Mouse (Mus musculus): Measurements from ENCODE around the gene Slc9a8.

The Slc9a8 gene

DNA sequence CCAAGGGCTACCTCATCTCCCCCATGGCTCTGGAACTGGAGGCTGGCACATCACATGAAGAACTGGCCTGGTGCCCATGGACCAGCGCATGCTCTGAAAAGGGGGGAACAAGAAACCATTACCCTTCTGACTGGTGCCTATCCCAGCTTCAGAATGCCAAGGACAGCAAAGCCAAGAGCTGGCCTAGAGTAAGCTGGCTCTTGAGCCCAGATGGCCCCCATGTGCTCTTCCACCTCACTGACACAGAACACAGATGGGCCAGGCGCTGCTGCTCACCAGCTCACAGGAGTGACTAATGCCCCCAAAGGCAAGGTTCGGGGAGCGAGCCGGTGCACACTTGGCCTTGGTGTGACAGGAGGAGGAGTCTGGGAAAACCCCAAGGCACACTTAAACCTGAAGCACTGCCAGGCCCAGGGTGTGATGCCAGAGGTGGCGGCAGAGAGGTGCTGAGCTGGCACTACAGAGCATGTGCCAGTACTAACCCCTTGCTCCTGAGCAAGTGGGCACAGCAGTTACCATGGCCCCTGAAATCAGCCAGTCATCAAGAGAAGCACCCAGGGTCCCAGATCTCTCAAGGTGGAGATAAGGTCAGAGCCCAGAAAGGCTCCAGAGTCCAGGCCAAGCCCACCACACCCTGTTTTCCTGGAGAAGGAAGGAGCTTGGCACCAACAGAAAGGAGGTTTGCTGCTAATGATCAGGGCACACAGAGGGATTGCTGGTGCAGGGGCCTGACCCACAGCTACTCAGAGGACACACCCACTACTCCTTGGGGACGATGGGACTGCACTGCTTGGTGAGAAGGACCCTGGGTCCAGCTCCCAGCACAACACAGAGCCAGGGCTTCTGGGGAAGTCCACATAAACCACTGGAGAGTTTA is 64.2 kb downstream of the Slc9a8 start:
- no peak for DNase-seq

DNA sequence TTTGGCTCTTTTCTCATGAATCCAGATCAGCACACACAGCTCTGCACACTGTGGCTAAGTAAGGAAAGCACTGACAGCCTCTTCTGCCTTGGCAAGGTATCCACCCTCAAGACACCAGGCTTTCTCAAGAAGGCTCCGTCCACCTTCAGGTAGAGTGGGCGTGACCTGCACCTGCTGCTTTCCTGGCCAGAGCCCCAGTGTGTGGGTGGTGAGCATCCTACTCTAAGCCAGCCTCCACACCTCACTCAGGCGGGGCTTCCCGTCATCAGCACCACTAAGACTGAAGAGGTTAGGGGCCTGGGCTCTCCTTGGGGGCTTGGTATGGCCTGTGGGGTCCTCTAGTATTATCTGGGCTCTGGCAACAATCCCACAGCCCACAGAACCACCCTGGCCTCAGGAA is 65.1 kb downstream of the Slc9a8 start:
- no peak for DNase-seq

DNA sequence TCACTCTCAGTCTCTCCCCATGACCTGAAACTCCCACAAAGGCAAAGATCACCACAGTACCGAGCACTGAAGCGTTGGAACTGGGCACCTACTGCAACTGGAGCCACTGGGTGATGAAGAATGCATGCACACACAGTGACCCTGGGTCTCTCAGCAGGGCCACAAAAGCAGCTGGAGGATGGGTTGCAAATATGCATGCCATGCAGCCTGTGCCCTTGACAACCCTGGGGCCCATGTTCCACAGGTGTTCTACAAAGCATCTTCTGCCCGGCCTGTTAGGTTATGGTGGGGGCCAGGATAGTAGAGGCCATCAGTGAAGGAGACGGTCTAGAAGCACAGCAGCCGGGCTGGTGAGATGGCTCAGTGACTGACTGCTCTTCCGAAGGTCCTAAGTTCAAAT is 66.0 kb downstream of the Slc9a8 start:
- DNase-seq = no peak

DNA sequence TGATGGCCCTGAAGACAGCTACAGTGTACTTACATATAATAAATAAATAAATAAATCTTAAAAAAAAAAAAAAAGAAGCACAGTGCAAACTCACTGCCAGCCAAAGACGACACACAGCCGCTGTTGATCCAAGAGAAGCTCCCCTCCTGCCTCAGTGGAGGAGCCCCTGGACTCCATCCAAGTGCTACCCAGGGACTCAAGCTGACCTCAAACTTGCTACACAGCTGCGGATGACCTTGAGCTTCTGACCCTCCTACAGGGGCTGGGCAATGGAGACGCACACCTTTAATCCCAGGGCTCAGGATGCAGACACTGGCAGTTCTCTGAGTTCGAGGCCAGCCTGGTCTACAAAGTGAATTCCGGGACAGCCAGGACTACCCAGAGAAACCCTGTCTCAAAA is 66.5 kb downstream of the Slc9a8 start:
- no peak for DNase-seq

DNA sequence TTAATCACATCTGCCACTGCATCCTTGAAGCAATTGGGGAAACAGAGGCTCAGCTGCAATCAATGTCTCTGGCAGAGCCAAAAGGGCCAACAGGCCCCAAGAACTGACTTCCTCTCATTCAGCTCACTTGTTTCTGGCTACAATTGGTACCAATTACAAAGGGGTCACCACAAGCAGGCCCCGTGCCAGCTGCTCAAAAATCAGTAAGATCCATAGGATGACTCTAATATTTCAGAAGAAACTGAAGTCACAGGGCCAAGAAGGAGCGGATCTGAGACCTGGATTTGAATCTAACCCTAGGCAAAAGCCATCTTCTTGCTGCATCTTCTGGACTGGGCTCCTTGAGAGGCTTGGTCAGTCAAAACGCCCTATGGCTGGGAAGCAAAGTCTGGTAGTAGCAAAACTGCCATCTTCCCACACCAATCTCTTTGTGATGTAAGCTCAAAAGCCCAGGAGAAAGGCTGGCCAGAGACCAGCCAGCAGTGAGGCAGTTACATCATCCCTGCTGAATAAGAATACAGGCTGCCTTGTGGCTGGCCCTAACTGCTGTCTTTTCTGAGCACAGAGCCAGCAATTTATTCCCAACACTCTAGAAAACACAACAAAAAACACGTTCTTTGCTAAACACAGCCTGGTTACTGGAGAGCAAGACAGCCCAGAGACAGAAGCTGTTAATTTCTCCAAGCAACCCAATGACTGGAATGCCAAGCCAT is 69.5 kb downstream of the Slc9a8 start:
- no peak for DNase-seq

DNA sequence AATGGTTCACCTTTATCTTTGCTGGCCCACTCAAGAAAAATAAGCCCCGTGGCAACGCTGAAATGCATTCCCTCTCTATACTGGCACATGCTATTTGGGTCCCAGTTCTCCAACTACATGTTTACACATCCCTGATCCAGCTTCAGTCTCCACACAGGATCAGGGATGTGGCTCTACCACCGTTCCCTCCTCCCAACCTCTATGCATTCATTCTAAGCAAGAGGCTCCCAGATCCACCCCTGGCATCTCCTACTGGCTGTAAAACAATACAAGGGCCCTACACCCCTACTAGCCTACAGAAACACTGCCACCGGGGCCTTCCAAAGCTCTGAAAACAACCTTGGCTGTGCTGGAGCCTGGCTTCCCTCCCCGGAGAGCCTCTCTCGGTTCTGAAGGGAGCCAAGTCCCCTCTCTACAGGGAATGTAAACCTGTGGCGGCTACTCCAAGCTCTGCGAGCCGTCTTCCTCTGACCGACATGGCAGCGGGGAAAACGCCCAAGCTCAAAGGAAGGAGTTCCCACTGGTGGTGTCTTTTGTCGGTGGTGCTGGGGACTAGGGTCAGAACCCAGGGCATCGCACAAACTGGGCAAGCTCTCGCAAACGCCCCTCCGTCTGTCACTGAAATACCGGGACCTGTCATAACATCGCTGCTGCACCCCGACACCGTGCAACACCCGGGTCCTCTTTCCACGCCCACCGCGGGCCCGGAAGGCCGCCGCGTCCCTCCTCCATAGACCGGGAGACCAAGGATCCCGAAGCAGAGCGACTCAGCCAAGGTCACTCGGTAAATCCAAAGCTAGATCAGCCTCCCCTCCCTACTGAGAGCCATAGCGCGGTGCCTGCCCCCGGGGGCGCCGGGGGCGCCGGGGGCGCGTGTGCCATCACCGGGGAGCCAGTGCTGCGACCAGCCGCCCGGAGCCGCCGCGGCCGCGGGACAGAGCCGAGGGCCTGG is 70.5 kb downstream of the Slc9a8 start, which contains the start of gene Rnf114:
Gene Rnf114 (plus strand): TSS at position 889 of the 952 bp plus-strand sequence.
- DNase-seq = no peak

DNA sequence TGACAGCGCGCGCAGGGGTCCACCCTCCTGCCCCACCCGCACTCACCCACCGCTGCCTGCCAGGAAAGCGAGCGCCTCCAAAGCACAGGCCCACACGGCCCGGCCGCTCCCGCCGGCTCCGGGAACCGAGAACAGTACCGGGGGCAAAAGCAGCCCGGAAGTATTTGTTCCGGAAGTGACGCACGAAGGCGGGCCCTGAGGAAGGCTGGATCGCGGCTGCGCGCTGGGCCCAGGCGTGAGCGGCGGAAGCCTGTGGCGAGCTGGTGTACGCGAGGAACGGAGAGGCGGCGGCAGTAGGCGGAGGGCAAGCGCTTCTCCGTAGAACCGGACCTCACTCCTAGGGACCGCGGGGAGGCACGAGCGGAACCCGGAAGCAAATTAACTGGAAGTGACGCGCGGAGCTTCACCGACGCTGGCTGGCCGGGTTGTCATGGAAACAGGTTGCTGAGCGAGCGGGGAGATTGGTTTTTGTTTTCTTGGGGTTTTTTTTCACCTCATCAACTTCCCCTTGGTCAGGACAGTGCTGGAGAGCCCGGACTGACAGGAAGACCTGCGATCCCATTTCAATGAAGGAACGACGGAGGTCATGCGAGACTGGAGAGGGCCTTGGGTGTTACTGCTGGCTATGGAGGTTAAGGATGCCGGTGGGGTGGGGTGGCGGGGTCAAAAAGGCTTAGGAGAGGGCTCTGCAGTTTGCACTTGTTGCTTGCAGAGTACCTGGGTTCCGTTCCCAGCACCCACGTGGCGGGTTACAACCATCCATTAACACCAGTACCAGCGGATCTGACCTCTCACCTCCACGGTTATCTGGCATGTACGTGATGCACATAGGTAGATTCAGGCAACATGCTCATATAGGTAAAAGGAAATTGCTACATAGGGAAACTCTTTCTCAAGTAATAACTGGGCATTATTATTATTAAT is 71.5 kb downstream of the Slc9a8 start, which contains the start of gene Spata2:
Gene Spata2 (minus strand): TSS at position 175 of the 924 bp plus-strand sequence.
- peak; percentile 94 for DNase-seq

DNA sequence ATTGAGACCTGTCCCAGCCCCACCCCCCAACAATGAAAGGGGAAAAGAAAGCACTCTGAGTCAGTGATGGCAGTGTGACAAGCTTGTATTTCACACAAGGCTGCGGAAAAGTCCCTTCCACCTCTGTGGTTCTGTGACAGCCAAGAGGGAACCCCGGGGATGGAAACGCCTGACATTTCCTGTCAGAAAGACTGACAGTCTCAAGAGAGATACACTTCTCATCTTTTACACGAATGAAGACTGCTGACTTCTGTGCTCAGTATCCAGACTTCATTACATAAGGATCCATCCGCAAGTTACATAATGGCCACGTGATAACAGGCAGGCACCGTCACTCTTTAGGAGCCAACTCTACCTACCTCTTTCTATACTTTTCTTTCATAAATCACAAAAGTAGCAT is 74.9 kb downstream of the Slc9a8 start:
- DNase-seq = no peak

DNA sequence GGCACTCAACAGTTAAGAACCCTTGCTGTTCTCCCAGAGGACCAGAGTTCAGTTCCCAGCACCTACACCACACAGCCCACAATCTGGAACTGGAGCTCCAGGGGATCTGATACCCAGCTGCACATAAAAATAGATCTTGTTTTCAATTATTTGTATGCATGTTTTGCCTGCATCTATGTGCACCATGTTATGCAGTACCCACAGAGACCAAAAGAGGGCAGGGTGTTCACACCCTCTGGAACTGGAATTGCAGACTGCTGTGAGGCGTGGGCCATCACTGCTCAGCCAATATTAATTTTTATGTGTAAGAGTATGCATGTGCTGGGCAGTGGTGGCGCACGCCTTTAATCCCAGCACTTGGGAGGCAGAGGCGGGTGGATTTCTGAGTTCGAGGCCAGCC is 75.8 kb downstream of the Slc9a8 start:
- peak; percentile 77 for DNase-seq

DNA sequence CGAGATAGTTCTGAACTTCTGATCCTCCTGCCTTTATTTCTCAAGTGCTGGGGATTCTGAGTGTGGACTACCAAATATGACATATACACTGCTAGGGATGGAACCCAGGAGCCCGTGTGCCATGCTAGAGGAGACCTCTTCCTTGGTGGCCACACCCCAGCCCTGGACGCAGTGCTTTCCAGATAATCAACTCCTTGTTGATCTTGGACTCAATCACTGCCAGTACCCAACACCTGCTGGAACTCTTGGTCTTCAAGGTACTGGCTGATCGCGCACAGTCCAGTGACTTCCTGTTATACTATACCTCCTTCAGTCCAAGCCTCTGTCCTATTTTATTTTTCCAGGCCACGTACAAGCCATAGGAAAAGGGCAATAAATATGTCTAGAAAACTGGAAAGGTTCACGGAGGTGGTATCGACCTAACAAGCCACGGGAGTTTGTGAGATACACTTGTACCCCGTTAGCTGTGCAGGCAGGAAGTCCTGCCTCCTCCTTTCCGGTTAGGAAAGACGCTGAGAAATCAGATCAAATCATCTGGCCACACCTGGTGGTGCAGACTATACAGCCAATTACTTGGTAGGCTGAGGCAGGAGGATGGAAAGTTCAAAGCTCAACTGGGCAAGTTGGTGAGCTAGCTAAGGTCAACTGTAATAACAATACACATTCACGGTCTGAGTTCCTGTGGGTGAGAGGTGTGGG is 81.2 kb downstream of the Slc9a8 start:
- no peak for DNase-seq

DNA sequence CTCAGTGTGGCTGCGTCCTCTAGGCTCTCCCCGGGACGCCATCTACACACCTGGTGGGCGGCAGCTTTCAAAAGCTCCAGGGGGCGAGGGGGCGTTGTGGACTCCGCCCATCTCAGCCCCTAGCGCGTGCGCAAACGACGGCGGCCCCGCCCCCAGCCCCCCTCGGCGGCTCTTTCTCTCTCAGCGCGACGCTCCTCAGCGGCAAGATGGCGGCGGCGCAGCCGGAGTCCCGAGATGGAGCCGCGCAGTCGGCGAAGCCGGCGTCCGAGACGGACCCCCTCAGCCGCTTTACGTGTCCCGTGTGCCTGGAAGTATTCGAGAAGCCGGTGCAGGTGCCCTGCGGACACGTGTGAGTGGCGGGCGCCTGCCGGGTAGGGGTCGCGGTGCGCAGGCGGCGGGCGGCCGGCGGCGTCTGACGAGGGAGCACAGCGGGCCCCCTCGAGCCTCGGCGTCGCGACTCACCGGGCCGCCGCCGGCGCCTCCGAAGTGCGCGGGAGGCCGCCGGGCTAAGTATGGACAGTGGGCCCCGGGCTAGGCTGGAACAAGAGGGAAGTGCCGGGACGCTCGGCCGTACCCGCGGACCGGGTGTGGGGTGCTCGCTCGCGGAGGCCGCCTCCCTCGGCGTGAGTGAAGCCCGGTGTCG is 81.9 kb downstream of the Slc9a8 start:
- peak; percentile 93 for DNase-seq

DNA sequence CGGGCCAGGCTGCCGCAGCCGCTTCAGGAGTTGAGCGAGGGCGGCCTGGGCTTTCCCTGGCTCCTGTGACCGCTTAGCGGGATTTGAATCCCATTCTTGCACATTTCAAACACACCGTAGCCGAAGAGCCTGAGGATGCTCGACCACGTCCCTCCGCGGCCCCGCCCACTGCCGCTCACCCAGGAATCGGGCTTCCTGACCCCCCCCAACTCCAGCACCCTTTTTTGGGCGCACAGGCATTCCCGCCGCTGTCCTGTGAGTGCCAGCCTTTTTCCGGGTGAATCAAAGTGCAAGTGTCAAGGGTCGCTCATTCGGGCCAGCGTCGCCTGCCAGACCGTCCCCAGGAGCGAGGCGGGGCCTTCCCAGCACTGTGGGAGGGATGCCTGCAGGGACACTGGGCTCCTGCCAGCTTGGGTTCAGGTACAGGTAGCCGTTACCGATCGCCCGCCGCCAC is 82.4 kb downstream of the Slc9a8 start:
- DNase-seq = peak; percentile 72

DNA sequence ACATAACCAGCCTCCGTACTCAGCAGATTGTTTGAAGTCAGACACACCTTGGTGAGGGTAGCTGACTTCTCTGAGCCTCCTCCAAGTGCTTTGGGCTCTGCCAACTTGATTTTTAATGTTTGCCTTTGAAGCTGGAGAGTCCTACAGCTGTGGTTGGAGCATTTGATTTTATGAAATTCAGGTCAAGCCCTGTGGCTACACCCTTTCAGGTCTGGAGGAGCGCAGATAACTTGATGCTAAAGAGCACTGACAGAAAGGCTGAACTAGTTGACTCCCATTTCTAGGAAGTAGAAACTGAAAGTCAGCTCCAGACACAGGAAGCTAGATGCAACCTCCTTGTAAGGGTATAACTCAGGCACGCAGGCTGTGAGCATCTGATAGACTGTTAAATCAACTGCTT is 83.6 kb downstream of the Slc9a8 start:
- peak; percentile 50 for DNase-seq

DNA sequence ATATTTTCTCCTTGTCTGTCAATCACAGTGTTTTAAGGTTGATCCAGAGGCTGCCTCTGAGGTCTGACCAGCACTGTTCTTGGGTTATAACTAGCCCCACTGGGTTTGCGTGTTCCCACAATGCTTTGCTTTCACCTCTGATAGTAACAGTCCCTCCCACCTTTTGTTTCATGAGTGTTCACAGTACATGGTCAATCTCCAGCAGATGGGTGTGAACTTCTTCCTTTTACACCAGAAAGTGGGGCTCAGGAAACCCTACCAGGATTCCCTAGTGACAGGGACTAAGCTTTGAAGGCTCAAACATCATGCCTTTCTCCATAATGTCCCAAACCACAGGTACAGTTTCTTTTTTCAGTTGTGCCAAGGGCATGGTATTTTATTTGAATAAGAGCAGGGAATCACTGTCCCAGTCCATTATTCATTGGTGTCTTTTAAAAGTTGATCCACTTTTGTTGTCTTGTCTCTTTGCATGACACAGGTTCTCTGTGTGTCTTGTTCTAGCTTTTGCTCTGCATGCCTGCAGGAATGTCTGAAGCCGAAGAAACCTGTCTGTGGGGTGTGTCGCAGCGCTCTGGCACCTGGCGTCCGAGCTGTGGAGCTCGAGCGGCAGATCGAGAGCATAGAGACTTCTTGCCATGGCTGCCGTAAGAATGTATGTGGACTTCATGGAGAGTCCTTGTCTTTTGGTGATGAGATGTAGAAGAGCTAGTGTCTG is 85.2 kb downstream of the Slc9a8 start:
- no peak for DNase-seq

DNA sequence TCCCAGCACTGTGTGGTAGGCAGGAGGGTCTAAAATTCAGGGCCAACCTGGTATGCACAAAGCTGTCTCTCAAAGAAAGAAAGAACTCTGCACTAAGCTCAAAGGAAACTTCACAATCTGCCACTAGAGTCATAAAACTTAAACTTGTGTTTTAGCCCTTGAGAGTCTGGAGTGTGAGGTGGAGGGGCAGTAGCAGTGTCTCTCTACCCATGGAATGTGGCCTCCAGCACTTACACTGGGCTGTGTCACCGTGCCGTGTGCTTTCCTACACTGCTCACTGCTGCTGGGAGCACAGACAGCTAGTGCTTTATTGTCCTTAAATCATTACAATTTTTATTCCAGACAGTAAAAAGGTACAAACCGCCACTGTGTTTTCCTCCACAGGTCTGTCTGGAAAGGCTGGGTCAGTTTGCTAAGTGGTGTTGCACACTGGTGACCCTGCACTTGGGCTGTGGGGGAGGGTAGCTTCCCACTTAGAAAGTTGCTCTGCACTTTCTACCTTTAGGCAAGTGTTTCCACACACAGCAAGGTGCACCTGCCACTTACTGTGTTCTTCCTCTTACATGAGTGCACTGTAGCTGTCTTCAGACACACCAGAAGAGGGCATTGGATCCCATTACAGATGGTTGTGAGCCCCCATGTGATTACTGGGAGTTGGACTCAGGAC is 86.3 kb downstream of the Slc9a8 start:
- DNase-seq = no peak

DNA sequence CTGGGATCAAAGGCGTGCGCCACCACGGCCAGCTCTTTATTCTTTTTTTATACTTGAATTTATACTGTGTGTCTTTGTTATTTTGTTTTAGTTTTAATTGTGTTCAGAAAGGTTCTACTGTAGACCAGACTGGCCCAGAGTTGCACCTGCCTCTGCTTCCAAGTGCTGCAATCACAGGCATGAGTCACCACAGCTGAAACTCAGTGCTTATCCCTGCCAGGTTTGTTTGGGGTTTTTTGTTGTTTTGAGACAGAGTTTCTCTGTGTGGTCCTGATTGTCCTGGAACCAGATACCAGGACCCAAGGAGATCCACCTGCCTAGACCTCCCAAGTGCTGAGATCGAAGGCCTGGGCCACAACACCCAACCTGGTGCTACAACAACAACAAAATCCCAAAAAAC is 87.1 kb downstream of the Slc9a8 start:
- no peak for DNase-seq

DNA sequence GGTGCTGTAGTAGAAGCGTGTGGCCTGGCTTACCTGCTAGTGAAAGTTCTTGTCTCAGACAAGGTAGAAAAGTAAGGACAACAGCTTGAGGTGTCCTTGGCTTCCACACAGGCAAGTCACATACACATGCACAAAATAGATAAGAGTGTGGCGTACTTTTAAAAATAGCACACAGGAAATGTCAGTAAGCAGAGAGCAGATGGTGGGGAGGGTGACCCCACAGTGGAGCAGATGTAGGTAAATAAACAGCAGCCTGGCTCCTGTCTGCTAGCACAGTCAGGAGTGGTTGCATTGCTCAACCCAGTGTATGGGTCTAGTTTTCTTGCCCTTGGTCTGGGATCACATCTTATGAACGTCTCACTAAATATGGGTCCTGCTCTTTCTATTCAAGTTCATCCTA is 89.0 kb downstream of the Slc9a8 start:
- DNase-seq = peak; percentile 39

DNA sequence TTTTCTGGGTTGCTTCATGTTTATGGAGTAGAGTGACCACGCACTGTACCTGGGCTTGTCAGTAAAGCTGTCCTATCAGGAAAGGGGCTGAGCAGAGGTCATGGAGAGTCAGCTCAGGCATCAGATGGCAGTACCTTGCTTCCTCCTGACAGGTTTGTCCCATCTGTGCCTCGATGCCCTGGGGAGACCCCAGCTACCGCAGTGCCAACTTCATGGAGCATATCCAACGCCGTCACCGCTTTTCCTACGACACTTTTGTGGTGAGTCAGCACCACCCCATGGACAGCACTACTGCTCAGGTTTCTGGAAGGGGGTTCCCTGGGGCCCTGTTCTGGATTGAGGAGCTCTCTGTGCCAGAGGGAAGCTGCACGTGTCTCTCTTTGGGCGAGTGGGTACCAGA is 90.9 kb downstream of the Slc9a8 start:
- DNase-seq = no peak

DNA sequence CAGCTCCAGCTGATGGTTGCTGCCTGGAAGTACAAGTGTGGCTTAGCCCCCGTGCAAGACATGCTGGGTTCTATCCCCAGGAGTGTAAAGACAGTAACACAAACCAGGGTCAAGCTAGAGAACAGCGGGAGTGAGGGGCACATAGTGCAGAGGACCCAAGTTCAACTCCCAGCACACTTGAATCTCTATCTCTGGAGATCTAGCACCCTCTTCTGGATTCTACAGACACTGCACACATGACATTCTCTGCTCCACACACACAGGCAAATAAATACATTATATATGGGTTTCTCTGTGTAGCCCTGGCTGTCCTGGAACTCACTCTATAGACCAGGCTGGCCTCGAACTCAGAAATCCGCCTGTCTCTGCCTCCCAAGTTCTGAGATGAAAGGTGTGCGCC is 91.5 kb downstream of the Slc9a8 start:
- DNase-seq = no peak

Measured in thymus, postnatal 25 days (tissue).